ENCODE assay signal across 9 mouse cellular contexts in the genomic region with DNA sequence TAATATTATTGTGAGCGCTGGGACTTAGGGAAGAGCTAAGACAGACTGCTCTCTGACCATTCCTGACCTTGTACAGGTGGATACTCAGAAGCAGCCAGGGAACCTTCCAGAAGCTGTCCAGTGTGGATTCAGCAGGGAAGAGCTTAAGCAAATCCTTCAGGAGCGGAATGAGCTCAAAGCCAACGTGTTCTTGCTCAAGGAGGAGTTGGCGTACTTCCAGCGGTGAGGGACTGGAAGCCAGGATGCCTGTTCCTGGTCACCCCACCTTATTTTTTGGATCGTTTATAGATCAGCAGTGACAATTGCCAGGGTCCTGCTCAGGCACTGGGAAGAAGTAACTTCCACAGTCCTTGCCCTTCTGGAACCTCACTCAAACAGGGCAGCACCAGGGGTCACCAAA. TPM values are rescaled to one million over a fixed set of nuclear protein-coding genes. Genes with fewer than 3 reads are reported as not detected.
A peak's percentile ranks its signal among the peaks of the same experiment; 100 is the strongest.
DNase-seq lines count a peak whose midpoint lies in the region; ATAC-seq and TF ChIP-seq lines count a peak whose summit lies in the region.
"Had no signal": no experiment of that assay in that cellular context is flagged by ENCODE, and none has a peak within 500 bp of the region (broad histone marks: within the 10 kb centered on the region; RNA-seq: fewer than 3 reads in every experiment).

No protein-coding gene starts in this region.

- H3K9ac ChIP-seq in intestine, embryonic 14.5 days (ENCODE audit: low read length), result no peak overlapping the region
- no peak overlapping the region for H3K9ac ChIP-seq in intestine, embryonic 16.5 days (ENCODE audit: low read depth, low read length)

- H3K4me2 ChIP-seq in intestine, embryonic 14.5 days (ENCODE audit: low read length), result no peak overlapping the region
- no peak overlapping the region for H3K4me2 ChIP-seq in intestine, embryonic 16.5 days (ENCODE audit: low read depth, low read length)

- 72% methylated on average over 6 of the region's 6 CpGs for WGBS in intestine, embryonic 14.5 days
- WGBS in intestine, embryonic 16.5 days, result 73% methylated on average over 6 of the region's 6 CpGs

- H3K9me3 ChIP-seq in intestine, embryonic 14.5 days (ENCODE audit: control insufficient read depth, low read length), result no peaks in the 10 kb centered on the region
- H3K9me3 ChIP-seq in intestine, embryonic 16.5 days (ENCODE audit: control insufficient read depth, low read length), result no peaks in the 10 kb centered on the region
- H3K9me3 ChIP-seq: hindbrain, embryonic 15.5 days had no signal

- peak overlapping the region; percentile 0; the same call in 1 of the 2 replicates for H3K27ac ChIP-seq in intestine, embryonic 14.5 days (ENCODE audit: low read depth)
- no peak overlapping the region for H3K27ac ChIP-seq in intestine, embryonic 16.5 days (ENCODE audit: low read length)
- H3K27ac ChIP-seq in left cerebral cortex, adult 2 months, result no peak overlapping the region

- no peaks in the 10 kb centered on the region for H3K27me3 ChIP-seq in intestine, embryonic 14.5 days (replicated peaks; ENCODE audit: control insufficient read depth, insufficient read depth, low read length)
- no peaks in the 10 kb centered on the region for H3K27me3 ChIP-seq in intestine, embryonic 16.5 days (replicated peaks; ENCODE audit: control insufficient read depth, insufficient read depth, low read length)
- H3K27me3 ChIP-seq: hindbrain, embryonic 15.5 days had no signal

- peaks cover 18% of the 10 kb centered on the region for H3K4me1 ChIP-seq in intestine, embryonic 14.5 days (replicated peaks; ENCODE audit: control insufficient read depth, insufficient read depth, low read length)
- peaks cover 19% of the 10 kb centered on the region for H3K4me1 ChIP-seq in intestine, embryonic 16.5 days (ENCODE audit: control insufficient read depth, insufficient read depth, low read length)

- intact Hi-C loops in left cerebral cortex, adult 2 months (cut with DNase I), result loop anchor here (5.0 to 10.0 kb wide), 2 partner anchors 334 to 566 kb away; a partner anchor contains a TSS

- ATAC-seq in intestine, embryonic 14.5 days (replicated peaks; ENCODE audit: low FRiP score, low TSS enrichment, low read depth), result no peak
- ATAC-seq in intestine, embryonic 16.5 days, result no peak

- no peak overlapping the region for H3K4me3 ChIP-seq in intestine, embryonic 14.5 days (ENCODE audit: low read depth, low read length)
- H3K4me3 ChIP-seq in intestine, embryonic 16.5 days (ENCODE audit: low read length), result no peak overlapping the region
- H3K4me3 ChIP-seq in left cerebral cortex, adult 2 months, result no peak overlapping the region

- DNase-seq in intestine, embryonic 14.5 days (ENCODE audit: low spot score), result no peak
- peak; percentile 23 for DNase-seq in MN1 (ENCODE audit: low spot score)
- peak; percentile 83 to 86 for DNase-seq in cerebellum, postnatal 10 days
- peak; percentile 44 for DNase-seq in kidney, postnatal 14 days
- DNase-seq in left cerebral cortex, adult 2 months (ENCODE audit: extremely low spot score in 1 of 2, low spot score in 2 of 2), result no peak
- no peak for DNase-seq in natural killer cell, adult 2 months (ENCODE audit: low spot score in 2 of 2)
- no peak for DNase-seq in ovary, adult 18-20 months (ENCODE audit: low spot score)

- TF ChIP-seq CTCF in left cerebral cortex, adult 2 months (IDR thresholded peaks at IDR 0.05), result no peak

- H3K36me3 ChIP-seq in intestine, embryonic 14.5 days (ENCODE audit: control insufficient read depth, insufficient read depth, low read length), result peaks cover 35% of the 10 kb centered on the region
- peaks cover 12% of the 10 kb centered on the region for H3K36me3 ChIP-seq in intestine, embryonic 16.5 days (ENCODE audit: control insufficient read depth, insufficient read depth, low read length)

RNA-seq across cellular contexts. Expression of a gene that starts 1.3 kb away (rescaled TPM):
- polyA plus RNA-seq in intestine, embryonic 14.5 days (2014; fragmentation: Nextera tagmentation; extraction: Ambion mirVana), result 0.43 and 0.65 TPM in 2 replicates
- polyA plus RNA-seq in intestine, embryonic 16.5 days (2015; fragmentation: Nextera tagmentation; extraction: Ambion mirVana), result 2.4 and 2.7 TPM in 2 replicates
- total RNA-seq in left cerebral cortex, adult 2 months (2021), result 1 to 10 TPM in 1 of 2 experiments, under 1 TPM in 1; 0.91 to 1.4 TPM

RNA-seq across cellular contexts. Expression of a gene that starts 2.1 kb away (rescaled TPM):
- polyA plus RNA-seq in intestine, embryonic 14.5 days (2014; fragmentation: Nextera tagmentation; extraction: Ambion mirVana), result 5.4 and 6.0 TPM in 2 replicates
- 5.6 and 6.0 TPM in 2 replicates for polyA plus RNA-seq in intestine, embryonic 16.5 days (2015; fragmentation: Nextera tagmentation; extraction: Ambion mirVana)
- 1 to 10 TPM; 1.3 to 1.6 TPM for total RNA-seq in left cerebral cortex, adult 2 months (2021)

RNA-seq across cellular contexts. Expression of a gene that starts 20.3 kb away (rescaled TPM):
- polyA plus RNA-seq in intestine, embryonic 14.5 days (2014; fragmentation: Nextera tagmentation; extraction: Ambion mirVana), result 3.5 and 4.8 TPM in 2 replicates
- polyA plus RNA-seq in intestine, embryonic 16.5 days (2015; fragmentation: Nextera tagmentation; extraction: Ambion mirVana), result 22.0 and 27.7 TPM in 2 replicates
- total RNA-seq in left cerebral cortex, adult 2 months (2021), result 10 to 100 TPM; 56.7 to 57.0 TPM

RNA-seq across cellular contexts. Expression of a gene that starts 24.6 kb away (rescaled TPM):
- polyA plus RNA-seq in intestine, embryonic 14.5 days (2014; fragmentation: Nextera tagmentation; extraction: Ambion mirVana), result 86.9 and 88.7 TPM in 2 replicates
- polyA plus RNA-seq in intestine, embryonic 16.5 days (2015; fragmentation: Nextera tagmentation; extraction: Ambion mirVana), result 34.8 and 36.3 TPM in 2 replicates
- 100 to 1,000 TPM; 133 to 138 TPM for total RNA-seq in left cerebral cortex, adult 2 months (2021)

RNA-seq across cellular contexts. Expression of a gene that starts 49.7 kb away (rescaled TPM):
- polyA plus RNA-seq in intestine, embryonic 14.5 days (2014; fragmentation: Nextera tagmentation; extraction: Ambion mirVana), result 22.4 and 23.1 TPM in 2 replicates
- polyA plus RNA-seq in intestine, embryonic 16.5 days (2015; fragmentation: Nextera tagmentation; extraction: Ambion mirVana), result 17.2 and 19.6 TPM in 2 replicates
- under 1 TPM; 0.51 to 0.66 TPM for total RNA-seq in left cerebral cortex, adult 2 months (2021)

Comparison
In these comparisons a context has a peak if more than half of its experiments do, and no peak if none do; other contexts are left out.
1. DNase-seq: peak in MN1 (single experiment), cerebellum, postnatal 10 days (2 of 2) and kidney, postnatal 14 days (single experiment); none in intestine, embryonic 14.5 days (single experiment), left cerebral cortex, adult 2 months (0 of 2), natural killer cell, adult 2 months (0 of 2) and ovary, adult 18-20 months (single experiment).